Mouse (Mus musculus) thymus, adult 2 months (tissue): Measurements from ENCODE around the gene Rimbp2.

Source experiments
- CTCF ChIP-seq: fragments of 200-500 bp; IDR thresholded peaks from 2 replicates; pipeline ENCODE4 v1.5.1; 2012; ENCODE audit warnings: mild to moderate bottlenecking, control low read depth, low read length, moderate library complexity, borderline replicate concordance; ENCODE audit not compliant: control insufficient read depth, poor library complexity, insufficient read depth; ENCODE audit errors: extremely low read depth
- POLR2A ChIP-seq: fragments of 200-500 bp; IDR thresholded peaks from 2 replicates; pipeline ENCODE4 v1.6.1; 2012; ENCODE audit warnings: mild to moderate bottlenecking, low read length, control low read depth, moderate library complexity; ENCODE audit not compliant: control insufficient read depth, poor library complexity, insufficient read depth; ENCODE audit errors: extremely low read depth

DNA sequence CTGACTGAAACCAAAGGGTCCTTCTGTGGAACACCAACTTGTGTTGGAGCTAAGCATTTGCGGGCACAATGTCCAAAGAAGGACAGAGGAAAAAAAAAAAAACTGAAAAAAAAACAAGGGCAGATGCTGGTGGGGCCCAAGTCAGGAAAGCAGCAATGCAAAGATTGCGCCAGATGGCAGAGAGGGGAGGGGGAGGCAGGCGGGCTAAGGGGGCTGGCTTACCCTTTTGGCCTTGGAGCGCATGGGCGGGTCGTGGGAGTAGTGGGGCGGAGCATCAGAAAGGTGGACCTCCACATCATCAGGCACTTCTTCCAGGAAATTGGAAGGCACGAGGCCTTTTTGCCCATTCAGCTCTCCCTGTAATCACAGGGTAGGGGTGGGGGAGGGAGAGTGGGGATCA, 192.2 kb downstream of the Rimbp2 start:
- TF ChIP-seq CTCF (no peak), POLR2A (no peak)
